Mouse (Mus musculus): ENCODE measurements around the gene Lgsn. TPM values are rescaled to one million over a fixed set of nuclear protein-coding genes. Genes with fewer than 3 reads are reported as not detected.

The Lgsn gene
- polyA plus RNA-seq (2015; fragmentation: Nextera tagmentation; extraction: Ambion mirVana) = not detected in 2 replicates

GRCm38 (mm10) chr1:31176101-31176500 is at the start of gene Lgsn:
Gene Lgsn (plus strand): TSS chr1:31176401.

GRCm38 (mm10) chr1:31222564-31222963 is 46.4 kb downstream of the Lgsn start, which contains the start of the genes 4931428L18Rik and Pih1d3:
Gene 4931428L18Rik (minus strand): TSS chr1:31222684.
Gene Pih1d3 (plus strand): TSS chr1:31222838.

Other genes with a start within 250 kb of the Lgsn start
- 0.18 TPM in 1 of 2 replicates, not detected in the other for gene AC153137.1, start 198.4 kb upstream of the Lgsn start, polyA plus RNA-seq (2015; fragmentation: Nextera tagmentation; extraction: Ambion mirVana)
- not detected in 2 replicates for gene 4931428L18Rik, start 46.3 kb downstream of the Lgsn start, polyA plus RNA-seq (2015; fragmentation: Nextera tagmentation; extraction: Ambion mirVana)
- not detected in 2 replicates for gene Pih1d3, start 46.4 kb downstream of the Lgsn start, polyA plus RNA-seq (2015; fragmentation: Nextera tagmentation; extraction: Ambion mirVana)

All from urinary bladder, postnatal 0 days (tissue).